26 mouse cellular contexts compared by ENCODE assay signal in the genomic region with DNA sequence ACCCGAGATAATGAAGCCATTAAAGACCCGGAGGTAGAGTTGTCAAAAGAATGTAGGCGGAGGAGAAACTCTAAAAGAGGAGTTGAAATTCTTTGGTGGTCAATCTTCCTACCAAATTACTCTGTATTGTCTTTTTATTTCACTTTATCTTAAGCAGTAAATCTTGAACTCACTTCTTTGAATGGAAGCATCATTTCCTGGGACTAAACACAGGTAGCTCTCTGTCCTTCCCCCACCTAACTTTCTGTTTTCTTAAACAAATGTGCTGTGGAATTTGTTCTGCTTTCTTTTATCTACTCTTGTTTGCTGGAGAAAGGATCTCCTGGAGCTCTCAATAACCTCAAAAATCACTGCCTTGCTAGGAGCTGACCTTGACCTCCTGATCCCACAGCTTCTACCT.
"Had no signal": no experiment of that assay in that cellular context is flagged by ENCODE, and none has a peak within 500 bp of the region (broad histone marks: within the 10 kb centered on the region; RNA-seq: fewer than 3 reads in every experiment).

No protein-coding gene starts in this region.

- ATAC-seq: hindbrain, postnatal 0 days; intestine, embryonic 16.5 days; liver, embryonic 12.5 days had no signal

- H3K36me3 ChIP-seq: heart, embryonic 15.5 days; hindbrain, embryonic 15.5 days; limb, embryonic 15.5 days; liver, embryonic 12.5 days had no signal

- H3K9ac ChIP-seq: heart, embryonic 13.5 days; heart, embryonic 15.5 days; hindbrain, embryonic 13.5 days; hindbrain, embryonic 15.5 days; kidney, embryonic 15.5 days; limb, embryonic 13.5 days; limb, embryonic 15.5 days; liver, embryonic 12.5 days; liver, embryonic 14.5 days had no signal

- H3K9me3 ChIP-seq: heart, embryonic 13.5 days; heart, embryonic 15.5 days; hindbrain, embryonic 10.5 days; hindbrain, embryonic 13.5 days; hindbrain, embryonic 15.5 days; kidney, embryonic 15.5 days; limb, embryonic 13.5 days; limb, embryonic 15.5 days; liver, embryonic 12.5 days had no signal

- DNase-seq: gastrocnemius, adult 2 months; gastrocnemius, postnatal 10 days; gastrocnemius, postnatal 25 days; heart, adult 2 months; heart, postnatal 10 days; heart, postnatal 4 days; kidney, adult 11 months; kidney, postnatal 14 days; kidney, postnatal 36 days; layer of hippocampus, adult 9-11 months; layer of hippocampus, postnatal 36 days; left cerebral cortex, postnatal 4 days had no signal

- H3K27me3 ChIP-seq: heart, embryonic 13.5 days; heart, embryonic 15.5 days; hindbrain, embryonic 13.5 days; hindbrain, embryonic 15.5 days; kidney, embryonic 15.5 days; limb, embryonic 13.5 days; limb, embryonic 15.5 days; liver, embryonic 12.5 days had no signal

- H3K4me1 ChIP-seq: heart, embryonic 15.5 days; kidney, embryonic 15.5 days; limb, embryonic 15.5 days; liver, embryonic 12.5 days had no signal

- H3K27ac ChIP-seq: heart, adult 2 months; heart, embryonic 13.5 days; heart, embryonic 15.5 days; hindbrain, embryonic 10.5 days; hindbrain, embryonic 13.5 days; hindbrain, embryonic 15.5 days; hindbrain, postnatal 0 days; kidney, embryonic 15.5 days; kidney, postnatal 0 days; limb, embryonic 13.5 days; limb, embryonic 15.5 days; liver, embryonic 12.5 days; liver, embryonic 14.5 days had no signal

- H3K4me2 ChIP-seq: heart, embryonic 11.5 days; heart, embryonic 13.5 days; heart, embryonic 15.5 days; hindbrain, embryonic 13.5 days; hindbrain, embryonic 15.5 days; kidney, embryonic 15.5 days; limb, embryonic 13.5 days; limb, embryonic 15.5 days; liver, embryonic 12.5 days had no signal

- H3K4me3 ChIP-seq: gastrocnemius, adult 2 months; heart, adult 2 months; heart, embryonic 13.5 days; heart, embryonic 15.5 days; hindbrain, embryonic 10.5 days; hindbrain, embryonic 13.5 days; hindbrain, embryonic 15.5 days; kidney, embryonic 15.5 days; limb, embryonic 13.5 days; limb, embryonic 15.5 days; liver, embryonic 12.5 days had no signal
